Mouse (Mus musculus): ENCODE data around the gene Usp17lc.
"Not testable (repeated sequence)": the region's sequence is repeated elsewhere in the genome, so short reads cannot be mapped to it uniquely, and the experiment has no call there.

Gene Usp17lc

DNA sequence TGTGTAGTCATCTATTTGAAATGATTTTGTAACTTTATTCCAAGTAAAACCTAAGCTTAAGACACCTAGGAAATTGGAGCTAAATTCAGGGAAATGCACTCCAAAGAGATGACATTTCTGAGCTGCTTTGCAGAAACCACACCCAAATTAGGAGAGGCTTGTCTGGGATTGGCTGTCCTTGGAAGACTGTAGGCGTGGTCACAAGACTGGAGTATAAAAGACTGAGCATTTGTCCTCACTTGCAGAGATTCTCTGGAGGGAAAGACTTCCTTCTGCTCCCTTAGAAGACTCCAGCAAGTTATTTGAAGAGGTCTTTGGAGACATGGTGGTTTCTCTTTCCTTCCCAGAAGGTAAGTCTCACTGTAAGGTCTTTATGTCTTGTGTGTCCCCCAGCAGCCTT, at the start of gene Usp17lc:
TSS of gene Usp17lc (plus strand) at position 301 of the 400 bp plus-strand sequence.
- not testable (repeated sequence) for DNase-seq

- no peak for DNase-seq
These were observed 28.8 kb upstream of the Usp17lc start, which contains the start of gene Olfr603 for GRCm38 (mm10) chr7:103386077-103386476. Gene Olfr603 (minus strand): TSS chr7:103386177.

- no peak for DNase-seq
These were observed 17.1 kb upstream of the Usp17lc start for GRCm38 (mm10) chr7:103397758-103398157.

DNA sequence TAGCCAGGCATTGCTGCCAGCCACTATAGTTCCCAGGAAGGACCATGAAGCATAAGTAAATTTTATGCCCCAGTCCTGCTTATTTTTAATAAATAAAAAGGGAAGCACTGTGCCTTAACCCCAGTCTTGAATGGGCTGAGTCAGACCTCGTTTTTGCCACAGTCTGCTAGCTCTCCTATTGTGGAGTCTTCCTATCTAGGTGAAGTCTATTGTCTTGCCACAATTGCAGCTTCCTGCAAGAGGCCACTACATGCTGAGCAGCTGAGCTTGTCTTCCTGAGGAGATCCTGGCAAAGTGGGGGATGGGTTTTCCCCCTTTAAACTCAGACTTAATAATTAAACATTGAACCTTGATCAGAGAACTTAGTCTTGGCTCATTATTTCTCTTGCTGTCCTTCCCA, 15.9 kb upstream of the Usp17lc start:
- no peak for DNase-seq

DNA sequence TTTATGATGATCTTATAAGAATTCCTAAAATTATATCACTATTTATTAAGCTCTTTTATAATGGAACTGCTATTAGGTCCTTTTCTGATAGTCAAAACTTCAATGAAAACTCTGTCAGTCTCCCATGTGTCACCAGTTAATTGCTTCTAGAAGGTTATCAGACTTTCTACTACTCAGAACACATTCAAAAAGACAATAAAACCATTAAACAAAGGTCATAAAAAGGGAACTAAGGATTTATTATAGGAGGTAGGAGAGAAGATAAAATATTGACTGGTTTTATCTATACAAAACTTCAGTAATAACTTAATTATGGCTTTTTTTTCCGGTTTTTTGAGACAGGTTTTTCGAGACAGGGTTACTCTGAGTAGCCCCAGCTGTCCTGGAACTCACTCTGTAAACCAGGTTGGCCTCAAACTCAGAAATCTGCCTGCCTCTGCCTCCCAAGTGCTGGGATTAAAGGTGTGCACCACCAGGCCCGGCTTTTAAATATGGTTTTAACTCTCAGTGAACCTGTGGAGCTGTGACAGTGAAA, 8.3 kb upstream of the Usp17lc start:
- not testable (repeated sequence) for DNase-seq

DNA sequence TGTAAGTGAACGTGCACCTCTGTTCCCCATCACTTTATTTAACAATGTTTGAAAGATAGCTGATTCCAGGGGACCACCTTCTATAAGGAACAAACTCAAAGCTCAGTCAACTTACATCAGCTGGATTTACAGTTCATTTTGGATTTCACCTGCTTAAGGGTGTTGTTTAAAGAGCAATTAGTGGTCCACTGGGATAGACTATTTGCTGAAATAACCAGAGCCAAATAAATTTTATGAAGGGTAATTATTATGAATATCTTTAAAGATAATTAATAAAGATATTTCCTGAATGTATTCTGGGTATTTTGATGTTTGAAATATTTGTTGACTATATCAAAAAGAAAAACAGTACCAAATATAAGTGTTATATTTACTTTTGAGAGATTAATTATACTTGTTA, 30.5 kb downstream of the Usp17lc start, which contains the start of gene Olfr605:
TSS of gene Olfr605 (minus strand) at position 101 of the 400 bp plus-strand sequence.
- no peak for DNase-seq

GRCm38 (mm10) chr7:103448746-103449145, 33.9 kb downstream of the Usp17lc start, which contains the start of gene Olfr606:
Gene Olfr606 (plus strand): TSS chr7:103449046.
- no peak for DNase-seq

- no peak for DNase-seq
These were observed 45.7 kb downstream of the Usp17lc start for GRCm38 (mm10) chr7:103460590-103460989.
